Mouse (Mus musculus) CH12.LX (cell line): ENCODE results near the gene Pigw. TPM values are rescaled to one million over a fixed set of nuclear protein-coding genes. Genes with fewer than 3 reads are reported as not detected.
A peak's percentile ranks its signal among the peaks of the same experiment; 100 is the strongest.

Experiments used
- DNase-seq: peaks from one replicate; pipeline ENCODE4 v3.0.0-alpha.2; 2013; ENCODE audit errors: extremely low read depth
- H3K27ac ChIP-seq: 2 replicates; pipeline ENCODE4 v1.5.1; 2012; ENCODE audit warnings: low read depth, mild to moderate bottlenecking, control low read depth, moderate library complexity; ENCODE audit not compliant: insufficient read depth
- H3K27me3 ChIP-seq: replicated peaks from 2 replicates; pipeline ENCODE3; 2012; ENCODE audit warnings: inconsistent platforms
- H3K36me3 ChIP-seq, 2 experiments: replicated peaks in 1 of 2; 2 replicates each; pipeline versions ENCODE3 to v1.6.1; 2012; ENCODE audit warnings: inconsistent platforms in 1 of 2, low read length in 1 of 2, mild to moderate bottlenecking in 1 of 2, mixed read lengths in 1 of 2, moderate library complexity in 1 of 2; ENCODE audit not compliant: control insufficient read depth in 1 of 2, insufficient read depth in 1 of 2
- H3K4me1 ChIP-seq, 2 experiments: 2 replicates each; pipeline ENCODE4 v1.6.1; 2012; ENCODE audit warnings: inconsistent platforms in 1 of 2, moderate library complexity in 1 of 2; ENCODE audit not compliant: insufficient read depth in 2 of 2, control insufficient read depth in 1 of 2
- H3K4me2 ChIP-seq: 2 replicates; pipeline ENCODE4 v1.6.1; 2012; ENCODE audit warnings: low read depth, mild to moderate bottlenecking, control low read depth; ENCODE audit not compliant: poor library complexity, insufficient read depth, severe bottlenecking
- H3K4me3 ChIP-seq, 3 experiments: fragments of 150-350 bp in 1 of 3; sonication (generic) in 1 of 3; replicated peaks in 1 of 3; 2 replicates each; pipeline versions ENCODE3 to v1.5.1; 2011 to 2012; ENCODE audit warnings: low read depth in 2 of 3, low read length in 2 of 3, mild to moderate bottlenecking in 2 of 3, moderate library complexity in 2 of 3, control low read depth in 1 of 3, improper control_type of control experiment in 1 of 3, inconsistent platforms in 1 of 3, mixed read lengths in 1 of 3; ENCODE audit not compliant: poor library complexity in 1 of 3
- H3K79me2 ChIP-seq: replicated peaks from 2 replicates; pipeline ENCODE4 v1.6.1; 2012; ENCODE audit warnings: mild to moderate bottlenecking, moderate library complexity; ENCODE audit not compliant: control insufficient read depth, poor library complexity, insufficient read depth, severe bottlenecking; ENCODE audit errors: extremely low read depth
- H3K9ac ChIP-seq: 2 replicates; pipeline ENCODE4 v1.6.1; 2012; ENCODE audit warnings: low read depth, mild to moderate bottlenecking, control low read depth, moderate library complexity; ENCODE audit not compliant: insufficient read depth
- H3K9me3 ChIP-seq: replicated peaks from 2 replicates; pipeline ENCODE3; 2012; ENCODE audit warnings: low read length, inconsistent platforms, mixed read lengths
- BHLHE40 ChIP-seq: IDR thresholded peaks from 2 replicates; pipeline ENCODE4 v1.6.1; 2011; ENCODE audit warnings: mild to moderate bottlenecking, low read depth, low read length, improper control_type of control experiment
- EP300 ChIP-seq: IDR thresholded peaks from 2 replicates; pipeline ENCODE4 v1.6.1; 2011; ENCODE audit warnings: low read length, improper control_type of control experiment
- ETS1 ChIP-seq: conservative IDR thresholded peaks from 2 replicates; pipeline ENCODE4 v1.6.1; 2012; ENCODE audit warnings: low read depth, mild to moderate bottlenecking, inconsistent platforms, low read length, improper control_type of control experiment, moderate library complexity
- KAT2A ChIP-seq: IDR thresholded peaks from 2 replicates; pipeline ENCODE4 v1.6.1; 2012; ENCODE audit warnings: low read length, improper control_type of control experiment, inconsistent platforms; ENCODE audit not compliant: insufficient replicate concordance
- MAZ ChIP-seq: IDR thresholded peaks from 2 replicates; pipeline ENCODE4 v1.6.1; 2012; ENCODE audit warnings: low read depth, mild to moderate bottlenecking, inconsistent platforms, low read length, improper control_type of control experiment, moderate library complexity
- PAX5 ChIP-seq: IDR thresholded peaks from 2 replicates; pipeline ENCODE4 v1.6.1; 2012; ENCODE audit warnings: low read length, inconsistent platforms, mixed read lengths
- POLR2A ChIP-seq: IDR thresholded peaks from 2 replicates; pipeline ENCODE4 v1.6.1; 2011; ENCODE audit warnings: low read depth, mild to moderate bottlenecking, improper control_type of control experiment, low read length
- RAD21 ChIP-seq: IDR thresholded peaks from 2 replicates; pipeline ENCODE4 v1.6.1; 2011; ENCODE audit warnings: low read depth, mild to moderate bottlenecking, low read length, improper control_type of control experiment, moderate library complexity
- ZNF384 ChIP-seq: IDR thresholded peaks from 2 replicates; pipeline ENCODE4 v1.6.1; 2012; ENCODE audit warnings: low read depth, low read length, improper control_type of control experiment, inconsistent platforms
- dilution Hi-C: fragments of 300-500 bp; cut with MboI; formaldehyde crosslinking; loops from 2 replicates; pipeline ENCODE4 v1.14.3; 2020; ENCODE audit warnings: low sequenced_read_pairs; ENCODE audit not compliant: extremely low pct_unique_long_range_greater_than_20kb, extremely low pct_ligation_motif_present
- in situ Hi-C: fragments of 300-500 bp; cut with MboI; formaldehyde crosslinking; loops from 3 replicates; pipeline ENCODE4 v1.14.3; 2019; ENCODE audit warnings: low sequenced_read_pairs, low pct_ligation_motif_present, low pct_unique_long_range_greater_than_20kb, mixed read lengths
- polyA plus RNA-seq: library from polyadenylated mRNA; unstranded; fragments of >175 nt; gene quantifications from 2 replicates; pipeline ENCODE4 v1.2.1, GENCODE M21; 2012; ENCODE audit warnings: low read depth; ENCODE audit not compliant: insufficient read length
- total RNA-seq, 2 experiments: library from RNA; depleted of rRNA; stranded (reverse); fragments of 300-350 nt in 1 of 2; fragments of >200 nt in 1 of 2; gene quantifications; 2 replicates each; pipeline ENCODE4 v1.2.3; 2012 to 2014

The Pigw gene
- total and polyA plus RNA-seq, 3 experiments: 5.7 to 9.2 (median 6.5) TPM

DNA sequence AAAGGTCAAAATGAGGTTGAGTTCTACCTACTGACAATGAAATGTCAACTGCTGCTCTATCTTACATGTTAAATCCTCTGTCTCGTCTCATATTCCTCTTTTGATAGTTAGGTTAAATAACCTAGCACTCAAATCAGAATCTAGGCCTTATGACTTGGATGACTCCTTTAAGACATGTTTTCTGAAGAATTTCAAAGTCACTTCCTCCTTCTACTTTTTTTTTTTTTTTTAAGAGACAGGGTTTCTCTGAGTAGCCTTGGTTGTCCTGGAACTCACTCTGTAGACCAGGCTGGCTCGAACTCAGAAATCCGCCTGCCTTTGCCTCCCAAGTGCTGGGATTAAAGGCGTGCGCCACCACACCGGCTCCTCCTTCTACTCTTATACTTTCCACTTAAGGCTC, 24.8 kb downstream of the Pigw start:
- no peak overlapping the region for H3K9ac ChIP-seq
- dilution Hi-C loops: no loop called here
- peaks cover 52 to 86% of the 10 kb centered on the region in 2 experiments for H3K36me3 ChIP-seq
- peaks cover 0 to 12% of the 10 kb centered on the region in 2 experiments; a peak in 1 of 4 replicates for H3K4me1 ChIP-seq
- H3K4me2 ChIP-seq: no peak overlapping the region
- DNase-seq: no peak
- H3K27me3 ChIP-seq: no peaks in the 10 kb centered on the region
- H3K9me3 ChIP-seq: no peaks in the 10 kb centered on the region
- H3K79me2 ChIP-seq: peaks cover 12% of the 10 kb centered on the region; the same call in 1 of the 2 replicates
- TF ChIP-seq ZNF384 (peak; percentile 57), RAD21 (no peak)
- TF ChIP-seq, all 38 proteins: peak for 1
- no peak overlapping the region for H3K4me3 ChIP-seq
- in situ Hi-C loops: no loop called here
- H3K27ac ChIP-seq: no peak overlapping the region

DNA sequence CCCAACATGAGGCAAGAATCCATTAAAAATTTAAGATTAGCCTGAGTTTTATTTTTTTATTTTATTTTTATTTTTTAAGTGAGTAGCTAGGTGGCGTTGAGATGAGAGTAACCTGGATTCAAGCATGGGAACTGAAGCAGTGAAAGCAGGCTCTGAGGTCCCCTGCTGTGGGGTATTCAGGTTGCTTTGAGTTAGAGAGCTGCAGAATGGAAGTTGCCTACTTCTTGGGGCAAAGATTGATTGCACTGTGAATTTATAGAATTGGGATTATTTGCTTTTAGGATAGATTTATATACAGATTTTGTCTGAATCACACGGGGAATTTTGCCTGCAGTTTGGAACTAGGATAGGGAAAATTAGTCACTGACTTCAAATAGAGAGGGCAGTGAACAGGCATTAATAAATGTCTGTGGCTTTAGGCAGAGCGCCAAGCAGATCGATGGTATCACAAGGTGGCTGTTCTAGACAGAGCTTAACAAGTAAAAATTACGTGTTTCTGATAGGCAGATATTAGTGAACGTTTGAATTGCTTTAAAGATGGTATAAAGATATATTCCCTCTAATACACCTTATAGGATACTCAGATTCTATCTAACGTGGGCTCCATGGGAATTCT, 32.5 kb downstream of the Pigw start:
- H3K9me3 ChIP-seq: no peaks in the 10 kb centered on the region
- no peak overlapping the region for H3K27ac ChIP-seq
- peaks cover 51 to 79% of the 10 kb centered on the region in 2 experiments for H3K36me3 ChIP-seq
- H3K4me1 ChIP-seq: no peaks in the 10 kb centered on the region; a peak in 1 of 4 replicates
- no peak for DNase-seq
- H3K79me2 ChIP-seq: 0 out of 2 replicates have a peak, but pooled peaks cover 4% of the 10 kb centered on the region
- no peak overlapping the region for H3K9ac ChIP-seq
- in situ Hi-C loops: no loop called here
- dilution Hi-C loops: no loop called here
- no peaks in the 10 kb centered on the region for H3K27me3 ChIP-seq
- TF ChIP-seq ETS1 (no peak), MAZ (no peak), EP300 (no peak), BHLHE40 (no peak), KAT2A (no peak), POLR2A (peak; percentile 7; the same call in 1 of the 2 replicates), PAX5 (no peak)
- no peak overlapping the region for H3K4me3 ChIP-seq
- no peak overlapping the region for H3K4me2 ChIP-seq

DNA sequence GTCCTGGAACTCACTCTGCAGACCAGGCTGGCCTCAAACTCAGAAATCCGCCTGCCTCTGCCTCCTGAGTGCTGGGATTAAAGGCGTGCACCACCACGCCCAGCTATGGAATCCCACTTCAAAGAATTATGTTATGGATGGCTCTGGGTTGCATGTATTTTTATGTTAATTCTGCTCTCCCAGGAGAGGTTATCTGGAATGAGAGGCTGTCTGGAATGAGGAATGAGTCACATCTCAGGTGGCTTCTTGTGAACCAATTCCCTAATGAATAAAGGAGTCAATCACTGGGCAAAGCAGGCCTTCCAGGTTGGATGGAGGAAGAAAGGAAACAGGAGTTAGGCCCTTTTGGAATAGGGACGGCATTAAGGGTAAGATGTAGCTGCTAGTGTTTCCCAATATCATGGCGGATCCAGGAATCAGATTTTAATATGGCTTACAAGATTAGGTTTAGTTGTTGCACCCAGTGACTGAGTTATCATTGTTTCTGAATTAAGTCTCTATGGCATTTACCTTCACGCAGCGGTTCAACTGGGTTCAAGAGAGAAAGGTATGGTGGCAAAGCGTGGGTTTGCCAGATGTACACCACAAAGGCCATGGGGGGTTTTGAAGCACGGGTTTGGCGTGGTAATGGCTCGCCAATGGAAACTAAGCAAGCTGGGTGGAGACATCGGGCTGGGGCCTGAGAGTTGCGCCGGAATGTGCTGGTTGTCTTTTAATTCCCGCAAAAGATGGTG, 33.2 kb downstream of the Pigw start:
- Histone ChIP-seq H3K4me3 (no peak overlapping the region), H3K36me3 (peaks cover 52 to 79% of the 10 kb centered on the region in 2 experiments), H3K27me3 (no peaks in the 10 kb centered on the region), H3K79me2 (0 out of 2 replicates have a peak, but pooled peaks cover 8% of the 10 kb centered on the region), H3K4me2 (no peak overlapping the region), H3K9me3 (no peaks in the 10 kb centered on the region), H3K4me1 (no peaks in the 10 kb centered on the region; a peak in 1 of 4 replicates), H3K27ac (no peak overlapping the region), H3K9ac (no peak overlapping the region)
- in situ Hi-C loops: no loop called here
- dilution Hi-C loops: no loop called here
- TF ChIP-seq RAD21 (no peak), POLR2A (0 out of 2 replicates have a peak, but pooled peaks have one; percentile 5)
- no peak for DNase-seq
